Mouse (Mus musculus) MEL (cell line): ENCODE measurements around the gene Fam76a. TPM values are rescaled to one million over a fixed set of nuclear protein-coding genes. Genes with fewer than 3 reads are reported as not detected.
"Not testable (repeated sequence)": the region's sequence is repeated elsewhere in the genome, so short reads cannot be mapped to it uniquely, and the experiment has no call there.

ENCODE experiments used
- DNase-seq: peaks from one replicate; pipeline ENCODE4 v3.0.0; 2011; ENCODE audit warnings: low read depth, low spot score
- H3K27ac ChIP-seq: 2 replicates; pipeline ENCODE4 v1.5.1; 2012; ENCODE audit warnings: low read depth, mild to moderate bottlenecking, control low read depth, low read length, moderate library complexity; ENCODE audit not compliant: control insufficient read depth
- H3K27me3 ChIP-seq, 2 experiments: fragments of 150-350 bp in 1 of 2; sonication (generic) in 1 of 2; 2 replicates each; pipeline ENCODE4 v1.6.1; 2012; ENCODE audit warnings: low read length in 2 of 2, mild to moderate bottlenecking in 2 of 2, improper control_type of control experiment in 1 of 2, moderate library complexity in 1 of 2; ENCODE audit not compliant: insufficient read depth in 2 of 2, control insufficient read depth in 1 of 2
- H3K36me3 ChIP-seq, 2 experiments: 2 replicates each; pipeline ENCODE4 v1.6.1; 2012 to 2014; ENCODE audit warnings: low read length in 2 of 2, improper control_type of control experiment in 1 of 2, inconsistent platforms in 1 of 2, mild to moderate bottlenecking in 1 of 2; ENCODE audit not compliant: insufficient read depth in 2 of 2, control insufficient read depth in 1 of 2
- H3K4me1 ChIP-seq, 2 experiments: fragments of 150-350 bp in 1 of 2; sonication (generic) in 1 of 2; 2 replicates each; pipeline ENCODE4 v1.6.1; 2012; ENCODE audit warnings: low read length in 2 of 2, improper control_type of control experiment in 1 of 2, mild to moderate bottlenecking in 1 of 2; ENCODE audit not compliant: insufficient read depth in 2 of 2, control insufficient read depth in 1 of 2
- H3K4me3 ChIP-seq, 2 experiments: fragments of 150-350 bp in 1 of 2; sonication (generic) in 1 of 2; 2 replicates each; pipeline ENCODE4 v1.5.1; 2012; ENCODE audit warnings: low read depth in 2 of 2, low read length in 2 of 2, mild to moderate bottlenecking in 2 of 2, moderate library complexity in 2 of 2, control low read depth in 1 of 2, improper control_type of control experiment in 1 of 2; ENCODE audit not compliant: control insufficient read depth in 1 of 2, insufficient read depth in 1 of 2
- H3K79me2 ChIP-seq: 2 replicates; pipeline ENCODE4 v1.6.1; 2012; ENCODE audit warnings: mild to moderate bottlenecking, low read length, moderate library complexity; ENCODE audit not compliant: control insufficient read depth, poor library complexity, insufficient read depth
- H3K9ac ChIP-seq: 2 replicates; pipeline ENCODE4 v1.6.1; 2012; ENCODE audit warnings: low read depth, mild to moderate bottlenecking, control low read depth, low read length, moderate library complexity; ENCODE audit not compliant: control insufficient read depth, poor library complexity, severe bottlenecking
- H3K9me3 ChIP-seq: fragments of 150-350 bp; sonication (generic); replicated peaks from 2 replicates; pipeline ENCODE4 v1.6.1; 2012; ENCODE audit warnings: mild to moderate bottlenecking, low read length, improper control_type of control experiment, moderate library complexity; ENCODE audit not compliant: insufficient read depth
- CHD1 ChIP-seq: IDR thresholded peaks from 2 replicates; pipeline ENCODE4 v1.6.1; 2012; ENCODE audit warnings: low read depth, mild to moderate bottlenecking, inconsistent platforms, low read length, improper control_type of control experiment
- CTCF ChIP-seq, 3 experiments: IDR thresholded peaks in 2 of 3; conservative IDR thresholded peaks in 1 of 3; 2 replicates each; pipeline ENCODE4 v1.5.1; 2011 to 2012; ENCODE audit warnings: low read length in 3 of 3, low read depth in 2 of 3, mild to moderate bottlenecking in 2 of 3, improper control_type of control experiment in 1 of 3, inconsistent platforms in 1 of 3, mixed read lengths in 1 of 3, moderate library complexity in 1 of 3; ENCODE audit not compliant: control insufficient read depth in 1 of 3, insufficient read depth in 1 of 3, poor library complexity in 1 of 3, severe bottlenecking in 1 of 3
- GABPA ChIP-seq: IDR thresholded peaks from 2 replicates; pipeline ENCODE4 v1.6.1; 2012; ENCODE audit warnings: low read depth, mild to moderate bottlenecking, inconsistent platforms, low read length, improper control_type of control experiment, moderate library complexity
- KAT2A ChIP-seq: conservative IDR thresholded peaks from 2 replicates; pipeline ENCODE4 v1.6.1; 2012; ENCODE audit warnings: low read depth, low read length, improper control_type of control experiment, inconsistent platforms
- MEF2A ChIP-seq: IDR thresholded peaks from 2 replicates; pipeline ENCODE4 v1.6.1; 2014; ENCODE audit warnings: low read depth, mild to moderate bottlenecking, inconsistent platforms, low read length, improper control_type of control experiment; ENCODE audit not compliant: poor library complexity, insufficient replicate concordance, severe bottlenecking; ENCODE audit errors: extremely low read depth
- MYB ChIP-seq: IDR thresholded peaks from 2 replicates; pipeline ENCODE4 v1.6.1; 2011; ENCODE audit warnings: mild to moderate bottlenecking, low read depth, low read length, improper control_type of control experiment
- MYC ChIP-seq: IDR thresholded peaks from 2 replicates; pipeline ENCODE4 v1.6.1; 2011; ENCODE audit warnings: low read depth, mild to moderate bottlenecking, low read length, improper control_type of control experiment, moderate library complexity
- NRF1 ChIP-seq: IDR thresholded peaks from 2 replicates; pipeline ENCODE4 v1.6.1; 2014; ENCODE audit warnings: low read depth, mild to moderate bottlenecking, inconsistent platforms, low read length, improper control_type of control experiment, moderate library complexity; ENCODE audit not compliant: poor library complexity, insufficient read depth, severe bottlenecking
- SIN3A ChIP-seq: IDR thresholded peaks from 2 replicates; pipeline ENCODE4 v1.6.1; 2012; ENCODE audit warnings: low read length, improper control_type of control experiment, inconsistent platforms
- TCF12 ChIP-seq: IDR thresholded peaks from 2 replicates; pipeline ENCODE4 v1.6.1; 2014; ENCODE audit warnings: low read depth, mild to moderate bottlenecking, inconsistent platforms, low read length, improper control_type of control experiment, moderate library complexity
- USF1 ChIP-seq: IDR thresholded peaks from 2 replicates; pipeline ENCODE4 v1.6.1; 2014; ENCODE audit warnings: low read depth, mild to moderate bottlenecking, inconsistent platforms, low read length, improper control_type of control experiment, moderate library complexity
- ZKSCAN1 ChIP-seq: IDR thresholded peaks from 2 replicates; pipeline ENCODE4 v1.6.1; 2012; ENCODE audit warnings: low read depth, mild to moderate bottlenecking, inconsistent platforms, low read length, improper control_type of control experiment, moderate library complexity
- polyA plus RNA-seq, 2 experiments: library from polyadenylated mRNA; stranded (reverse) in 1 of 2; unstranded in 1 of 2; fragments of >175 nt in 1 of 2; fragments of >200 nt in 1 of 2; gene quantifications; 2 replicates each; pipeline versions ENCODE4 v1.2.1 to v1.2.4; 2012; ENCODE audit warnings: low replicate concordance in 2 of 2, low read depth in 1 of 2; ENCODE audit not compliant: insufficient read length in 2 of 2, insufficient read depth in 1 of 2, missing spikeins in 1 of 2
- total RNA-seq: library from RNA; depleted of rRNA; stranded (reverse); fragments of 300-350 nt; gene quantifications from 2 replicates; pipeline ENCODE4 v1.2.3, GENCODE M21; 2012

The Fam76a gene
- total and polyA plus RNA-seq, 3 experiments = 8.4 to 15.4 TPM; not detected in 1

GRCm38 (mm10) chr4:132920171-132920570 is 2.2 kb downstream of the Fam76a start:
- no peak overlapping the region for H3K4me3 ChIP-seq
- H3K27me3 ChIP-seq = peaks cover 0 to 3% of the 10 kb centered on the region in 2 experiments; a peak in 1 of 4 replicates
- H3K4me1 ChIP-seq = peaks cover 0 to 3% of the 10 kb centered on the region in 2 experiments; a peak in 2 of 4 replicates
- no peak overlapping the region for H3K9ac ChIP-seq
- peaks cover 1 to 9% of the 10 kb centered on the region in 2 experiments; a peak in 3 of 4 replicates for H3K36me3 ChIP-seq
- H3K27ac ChIP-seq = no peak overlapping the region
- DNase-seq = peak; percentile 51
- no peaks in the 10 kb centered on the region for H3K9me3 ChIP-seq
- TF ChIP-seq MYC = no peak
- TF ChIP-seq TCF12 = no peak
- TF ChIP-seq GABPA = no peak
- TF ChIP-seq CTCF (IDR thresholded peaks at IDR 0.05 in 2 of 3, conservative IDR thresholded peaks at IDR 0.05 in 1 of 3; ENCODE audit: control insufficient read depth in 1 of 3, insufficient read depth in 1 of 3, low read depth in 2 of 3, low read length in 3 of 3, poor library complexity in 1 of 3, severe bottlenecking in 1 of 3) = no peak
- no peak for TF ChIP-seq USF1
- no peak for TF ChIP-seq NRF1
- H3K79me2 ChIP-seq = peaks cover 3% of the 10 kb centered on the region; the same call in 1 of the 2 replicates

GRCm38 (mm10) chr4:132918493-132918892 is 3.9 kb downstream of the Fam76a start:
- H3K79me2 ChIP-seq, H3K9me3 ChIP-seq, DNase-seq, H3K4me3 ChIP-seq, H3K27ac ChIP-seq, H3K27me3 ChIP-seq, H3K36me3 ChIP-seq, H3K4me1 ChIP-seq, H3K9ac ChIP-seq: not testable (repeated sequence)

GRCm38 (mm10) chr4:132912156-132912555 is 10.2 kb downstream of the Fam76a start:
- peaks cover 0 to 4% of the 10 kb centered on the region in 2 experiments; a peak in 2 of 4 replicates for H3K36me3 ChIP-seq
- H3K4me1 ChIP-seq = no peaks in the 10 kb centered on the region
- H3K27ac ChIP-seq = no peak overlapping the region
- DNase-seq = no peak
- H3K4me3 ChIP-seq = no peak overlapping the region
- no peaks in the 10 kb centered on the region for H3K79me2 ChIP-seq
- no peak overlapping the region for H3K9ac ChIP-seq
- no peaks in the 10 kb centered on the region for H3K9me3 ChIP-seq
- TF ChIP-seq MYB (no peak), CTCF (IDR thresholded peaks at IDR 0.05 in 2 of 3, conservative IDR thresholded peaks at IDR 0.05 in 1 of 3; ENCODE audit: control insufficient read depth in 1 of 3, insufficient read depth in 1 of 3, low read depth in 2 of 3, low read length in 3 of 3, poor library complexity in 1 of 3, severe bottlenecking in 1 of 3) (no peak), ZKSCAN1 (no peak), KAT2A (no peak), MEF2A (no peak), SIN3A (no peak), CHD1 (no peak)
- TF ChIP-seq, all 39 proteins: peak for 0
- no peaks in the 10 kb centered on the region for H3K27me3 ChIP-seq
